Comparison of ENCODE assay signal across 15 mouse cellular contexts in the genomic region with DNA sequence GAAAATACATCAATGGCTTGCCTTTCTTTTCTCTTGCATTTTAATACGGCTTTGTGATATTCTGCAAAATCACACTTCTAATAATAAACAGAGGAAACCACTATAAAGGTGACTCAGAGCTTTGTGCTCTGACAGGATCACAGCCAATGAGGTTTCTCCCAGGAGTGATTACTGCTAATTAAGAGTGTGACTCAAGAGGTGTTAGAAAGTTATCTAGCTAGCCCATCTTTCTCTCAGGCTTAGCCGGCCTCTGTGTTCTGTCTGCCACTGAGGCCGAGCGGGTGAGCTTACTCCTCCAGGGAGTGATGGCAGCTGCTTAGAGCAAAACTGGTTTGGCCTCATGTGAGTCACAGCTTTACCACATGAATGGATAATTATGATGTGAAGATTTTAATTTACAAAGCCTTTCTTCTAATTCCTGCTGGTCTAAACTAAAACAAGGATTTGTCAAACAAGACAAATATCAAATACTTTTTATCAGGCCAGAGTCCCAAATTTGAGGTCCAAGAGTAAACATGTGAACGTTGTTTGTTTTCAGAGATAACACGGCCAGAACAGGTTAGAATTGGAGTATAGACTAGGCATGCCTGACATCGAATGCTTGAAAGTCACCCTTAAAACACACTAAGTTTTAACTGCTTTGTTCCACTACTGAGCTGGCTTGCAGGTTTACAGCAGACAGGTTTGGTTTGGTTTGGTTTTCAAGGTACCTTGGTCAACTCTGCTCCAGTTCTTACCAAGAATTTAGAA. TPM values are rescaled to one million over a fixed set of nuclear protein-coding genes. Genes with fewer than 3 reads are reported as not detected.
A peak's percentile ranks its signal among the peaks of the same experiment; 100 is the strongest.
DNase-seq lines count a peak whose midpoint lies in the region; ATAC-seq and TF ChIP-seq lines count a peak whose summit lies in the region.
"Had no signal": no experiment of that assay in that cellular context is flagged by ENCODE, and none has a peak within 500 bp of the region (broad histone marks: within the 10 kb centered on the region; RNA-seq: fewer than 3 reads in every experiment).

No protein-coding gene starts in this region.

- DNase-seq in kidney, adult 9 months: peak; percentile 22
- no peak for DNase-seq in kidney, postnatal 4 days
- peak; percentile 60 for DNase-seq in urinary bladder, postnatal 14 days (ENCODE audit: low spot score)
- DNase-seq in urinary bladder, adult 2 months (ENCODE audit: low spot score): no peak
- DNase-seq in left cerebral cortex, adult 18-20 months (ENCODE audit: low spot score in 2 of 2): no peak
- DNase-seq in thymus, postnatal 25 days: no peak
- DNase-seq in cerebellum, adult 2 months: no peak
- DNase-seq: adrenal gland, postnatal 14 days; cerebellum, postnatal 36 days; gastrocnemius, postnatal 25 days; thymus, adult 2 months had no signal

- H3K27ac ChIP-seq in cerebellum, adult 2 months (ENCODE audit: insufficient read depth, low read length): no peak overlapping the region
- H3K27ac ChIP-seq: hindbrain, postnatal 0 days; midbrain, embryonic 13.5 days had no signal

- WGBS in cerebellum, adult 2 months: 81% methylated on average over 7 of the region's 7 CpGs

- no peak for TF ChIP-seq CTCF in cerebellum, adult 2 months (IDR thresholded peaks at IDR 0.05; ENCODE audit: borderline replicate concordance, insufficient read depth, low read depth, low read length)

- peak; percentile 50 for ATAC-seq in inflammation-experienced regulatory T-cells, adult 6 months
- ATAC-seq: hindbrain, postnatal 0 days; lung, postnatal 0 days; midbrain, embryonic 13.5 days had no signal

- no peak overlapping the region for H3K4me3 ChIP-seq in cerebellum, adult 2 months (replicated peaks; ENCODE audit: insufficient read depth, low read depth, low read length)
- H3K4me3 ChIP-seq: midbrain, embryonic 13.5 days had no signal

- no peaks in the 10 kb centered on the region; the same call in 1 of the 2 replicates for H3K4me1 ChIP-seq in cerebellum, adult 2 months (ENCODE audit: control insufficient read depth, insufficient read depth, low read length)

- no peaks in the 10 kb centered on the region for H3K27me3 ChIP-seq in cerebellum, adult 2 months (ENCODE audit: control insufficient read depth, insufficient read depth, low read length)
- H3K27me3 ChIP-seq: midbrain, embryonic 13.5 days had no signal

- no peak for TF ChIP-seq POLR2A in cerebellum, adult 2 months (IDR thresholded peaks at IDR 0.05; ENCODE audit: borderline replicate concordance, insufficient read depth, low read length)

RNA-seq across cellular contexts. Expression of gene Aplp2, which starts 6.2 kb away (rescaled TPM):
- polyA plus RNA-seq in urinary bladder, adult 2 months (2012; rRNA removed): 943 and 1,034 TPM in 2 replicates
- 100 to 1,000 TPM in 1 of 3 experiments, 10 to 100 TPM in 2; 65.4 to 108 (median 70.8) TPM for polyA plus RNA-seq in inflammation-experienced regulatory T-cells, adult 6 months (2017; shearing (Covaris generic))
- total RNA-seq in left cerebral cortex, adult 18-20 months (2021): 100 to 1,000 TPM; 590 to 591 TPM
- polyA plus RNA-seq in cerebellum, adult 2 months (2012; rRNA removed): 1,017 and 1,095 TPM in 2 replicates

Comparison
In these comparisons a context has a peak if more than half of its experiments do, and no peak if none do; other contexts are left out.
1. DNase-seq: peak in kidney, adult 9 months (single experiment) and urinary bladder, postnatal 14 days (single experiment); none in kidney, postnatal 4 days (0 of 2), urinary bladder, adult 2 months (single experiment), left cerebral cortex, adult 18-20 months (0 of 2), thymus, postnatal 25 days (single experiment) and cerebellum, adult 2 months (0 of 2).